Mouse (Mus musculus): Measurements from ENCODE around the gene Txnl4b. TPM values are rescaled to one million over a fixed set of nuclear protein-coding genes. Genes with fewer than 3 reads are reported as not detected.

The Txnl4b gene
- total and polyA plus RNA-seq, 3 experiments: 4.2 to 5.1 (median 4.8) TPM

DNA sequence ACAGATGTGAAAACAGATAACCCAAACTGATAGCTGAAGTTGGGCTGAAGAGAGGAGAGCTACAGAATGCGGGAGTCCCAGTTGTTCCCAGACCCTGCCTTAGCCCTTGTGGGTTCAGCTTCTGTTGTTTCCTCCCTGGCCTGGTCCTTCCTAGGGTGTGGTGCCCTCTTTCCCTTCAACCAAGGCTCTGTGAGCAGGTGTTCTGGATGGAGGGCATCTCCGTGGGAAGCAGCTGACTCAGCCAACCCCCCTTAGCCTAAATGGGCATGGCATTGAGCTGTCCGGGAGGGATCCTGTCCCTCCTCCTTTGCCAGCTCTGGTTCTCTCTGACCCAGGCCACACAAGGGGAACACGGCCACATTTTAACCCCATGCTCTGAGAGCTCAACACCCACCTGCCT, 10.6 kb downstream of the Txnl4b start:
- no peaks in the 10 kb centered on the region for H3K4me1 ChIP-seq (ENCODE audit: control insufficient read depth, insufficient read depth, low read length)
- no peaks in the 10 kb centered on the region for H3K36me3 ChIP-seq (ENCODE audit: control insufficient read depth, insufficient read depth, low read length)
- no peak overlapping the region for H3K4me3 ChIP-seq
- no peak overlapping the region for H3K9ac ChIP-seq (ENCODE audit: low read depth, low read length)
- H3K27ac ChIP-seq: no peak overlapping the region
- WGBS: 64% methylated on average over 4 of the region's 4 CpGs
- no peaks in the 10 kb centered on the region for H3K79me2 ChIP-seq (replicated peaks; ENCODE audit: control insufficient read depth, insufficient read depth, low read length)
- DNase-seq: no peak
- TF ChIP-seq EP300 (IDR thresholded peaks at IDR 0.05; ENCODE audit: insufficient read depth, low read depth, low read length) (no peak), POLR2A (IDR thresholded peaks at IDR 0.05; ENCODE audit: insufficient read depth, low read depth, low read length) (no peak), CTCF (IDR thresholded peaks at IDR 0.05) (no peak)
- no peaks in the 10 kb centered on the region for H3K27me3 ChIP-seq (ENCODE audit: control insufficient read depth, insufficient read depth, low read length)
- intact Hi-C loops (cut with DNase I): no loop called here

DNA sequence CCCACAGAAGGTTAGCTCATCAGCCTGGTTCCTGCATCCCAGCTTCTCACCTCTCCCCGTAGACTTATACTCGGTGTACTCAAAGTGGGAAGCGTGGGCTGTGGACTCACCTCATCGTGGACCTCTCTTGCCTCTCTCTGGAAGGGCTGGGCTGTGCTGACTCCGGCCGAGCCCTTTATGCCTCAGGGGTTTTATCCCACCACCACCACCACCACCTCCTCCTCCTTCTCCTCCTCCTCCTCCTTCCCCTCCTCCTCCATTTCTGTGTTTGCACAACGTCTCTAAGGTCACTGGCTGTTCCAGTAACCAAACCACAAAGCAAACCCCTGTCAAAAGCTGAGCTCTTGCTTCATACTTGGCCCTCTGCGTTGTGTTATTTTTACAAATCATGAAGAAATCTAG, 13.2 kb downstream of the Txnl4b start, which contains the start of gene Hp:
Gene Hp (minus strand): TSS at position 273 of the 402 bp plus-strand sequence.
- intact Hi-C loops (cut with DNase I): no loop called here
- Histone ChIP-seq H3K27me3 (ENCODE audit: control insufficient read depth, insufficient read depth, low read length) (no peaks in the 10 kb centered on the region), H3K27ac (no peak within 1 kb of the TSS), H3K36me3 (ENCODE audit: control insufficient read depth, insufficient read depth, low read length) (no peaks in the 10 kb centered on the region), H3K9ac (ENCODE audit: low read depth, low read length) (no peak within 1 kb of the TSS), H3K4me3 (no peak within 1 kb of the TSS), H3K79me2 (replicated peaks; ENCODE audit: control insufficient read depth, insufficient read depth, low read length) (no peaks in the 10 kb centered on the region), H3K4me1 (ENCODE audit: control insufficient read depth, insufficient read depth, low read length) (no peaks in the 10 kb centered on the region)
- no peak for DNase-seq
- TF ChIP-seq POLR2A (IDR thresholded peaks at IDR 0.05; ENCODE audit: insufficient read depth, low read depth, low read length) (no peak), CTCF (IDR thresholded peaks at IDR 0.05) (no peak), EP300 (IDR thresholded peaks at IDR 0.05; ENCODE audit: insufficient read depth, low read depth, low read length) (no peak)
- 65% methylated on average over 8 of the region's 8 CpGs for WGBS

DNA sequence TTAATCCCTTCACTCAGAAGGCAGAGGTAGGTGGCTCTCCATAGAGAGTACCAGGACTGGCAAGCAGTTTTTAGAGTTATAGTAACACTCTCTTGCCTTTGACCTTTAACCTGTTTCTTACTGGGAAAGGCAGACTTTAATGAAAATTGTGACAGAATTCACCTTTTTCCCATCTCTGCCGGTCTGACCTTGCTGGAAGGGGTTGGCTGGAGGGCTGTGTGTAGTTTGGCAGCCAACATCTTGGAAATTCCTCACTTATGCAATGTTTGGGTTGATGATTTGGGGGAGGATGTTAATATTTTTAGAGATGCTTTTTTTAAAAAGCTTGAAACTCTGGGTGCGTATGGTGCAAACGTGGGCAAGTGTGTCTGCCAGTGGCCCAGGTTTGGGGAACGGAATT, 18.6 kb downstream of the Txnl4b start:
- Histone ChIP-seq H3K4me1 (ENCODE audit: control insufficient read depth, insufficient read depth, low read length) (no peaks in the 10 kb centered on the region), H3K27ac (no peak overlapping the region), H3K4me3 (no peak overlapping the region), H3K79me2 (replicated peaks; ENCODE audit: control insufficient read depth, insufficient read depth, low read length) (no peaks in the 10 kb centered on the region), H3K36me3 (ENCODE audit: control insufficient read depth, insufficient read depth, low read length) (no peaks in the 10 kb centered on the region), H3K9ac (ENCODE audit: low read depth, low read length) (no peak overlapping the region), H3K27me3 (ENCODE audit: control insufficient read depth, insufficient read depth, low read length) (no peaks in the 10 kb centered on the region)
- TF ChIP-seq POLR2A (IDR thresholded peaks at IDR 0.05; ENCODE audit: insufficient read depth, low read depth, low read length) (no peak), CTCF (IDR thresholded peaks at IDR 0.05) (no peak), EP300 (IDR thresholded peaks at IDR 0.05; ENCODE audit: insufficient read depth, low read depth, low read length) (no peak)
- DNase-seq: no peak
- intact Hi-C loops (cut with DNase I): no loop called here
- 78% methylated on average over 4 of the region's 4 CpGs for WGBS

DNA sequence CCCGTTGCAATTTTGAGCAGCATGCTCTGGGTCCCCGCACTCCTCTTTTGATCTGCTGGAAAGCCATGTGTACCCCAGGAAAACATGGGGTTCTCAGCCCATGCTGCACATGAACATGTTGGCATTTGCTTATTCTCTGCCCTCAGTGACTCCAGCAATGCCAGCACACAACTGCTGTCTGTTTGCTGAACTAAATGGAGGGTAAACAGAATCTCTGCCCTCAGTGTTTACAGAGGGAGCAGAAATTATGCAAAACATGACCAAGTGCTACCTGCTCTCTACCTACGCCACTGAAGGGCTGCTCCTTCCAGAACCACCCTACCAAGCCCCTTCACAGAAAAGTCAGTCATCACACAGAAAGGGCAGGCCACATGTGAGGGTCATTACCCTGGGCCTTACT, 19.1 kb downstream of the Txnl4b start:
- no peak for DNase-seq
- Histone ChIP-seq H3K4me1 (ENCODE audit: control insufficient read depth, insufficient read depth, low read length) (no peaks in the 10 kb centered on the region), H3K27me3 (ENCODE audit: control insufficient read depth, insufficient read depth, low read length) (no peaks in the 10 kb centered on the region), H3K36me3 (ENCODE audit: control insufficient read depth, insufficient read depth, low read length) (no peaks in the 10 kb centered on the region), H3K27ac (no peak overlapping the region), H3K79me2 (replicated peaks; ENCODE audit: control insufficient read depth, insufficient read depth, low read length) (no peaks in the 10 kb centered on the region), H3K9ac (ENCODE audit: low read depth, low read length) (no peak overlapping the region), H3K4me3 (no peak overlapping the region)
- intact Hi-C loops (cut with DNase I): no loop called here
- TF ChIP-seq POLR2A (IDR thresholded peaks at IDR 0.05; ENCODE audit: insufficient read depth, low read depth, low read length): no peak
- TF ChIP-seq CTCF (IDR thresholded peaks at IDR 0.05): no peak
- TF ChIP-seq EP300 (IDR thresholded peaks at IDR 0.05; ENCODE audit: insufficient read depth, low read depth, low read length): no peak
- WGBS: 87% methylated on average over 3 of the region's 3 CpGs

DNA sequence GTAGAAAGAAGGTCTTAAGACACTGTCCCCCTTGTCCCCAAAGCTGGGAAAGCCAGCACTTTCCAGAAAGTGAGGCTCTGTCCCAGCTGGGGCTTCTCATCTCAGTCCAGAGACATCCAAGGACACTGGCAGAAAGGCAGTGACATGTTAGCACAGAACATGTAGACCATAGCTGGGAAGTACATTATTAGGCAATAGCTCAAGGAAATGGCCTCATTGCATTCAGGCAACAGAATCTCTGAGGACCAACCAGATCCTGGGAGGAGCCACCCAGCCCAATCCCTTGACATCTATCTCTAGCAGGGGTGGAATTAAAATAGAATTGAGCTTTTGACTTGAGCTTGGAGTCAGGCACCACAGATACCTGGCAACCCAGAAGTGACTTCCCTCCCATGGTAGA, 20.0 kb downstream of the Txnl4b start:
- DNase-seq: no peak
- no peak for TF ChIP-seq CTCF (IDR thresholded peaks at IDR 0.05)
- no peak for TF ChIP-seq EP300 (IDR thresholded peaks at IDR 0.05; ENCODE audit: insufficient read depth, low read depth, low read length)
- TF ChIP-seq POLR2A (IDR thresholded peaks at IDR 0.05; ENCODE audit: insufficient read depth, low read depth, low read length): no peak
- no peaks in the 10 kb centered on the region for H3K4me1 ChIP-seq (ENCODE audit: control insufficient read depth, insufficient read depth, low read length)
- no peaks in the 10 kb centered on the region for H3K27me3 ChIP-seq (ENCODE audit: control insufficient read depth, insufficient read depth, low read length)
- no peaks in the 10 kb centered on the region for H3K36me3 ChIP-seq (ENCODE audit: control insufficient read depth, insufficient read depth, low read length)
- H3K79me2 ChIP-seq (replicated peaks; ENCODE audit: control insufficient read depth, insufficient read depth, low read length): no peaks in the 10 kb centered on the region
- intact Hi-C loops (cut with DNase I): no loop called here
- H3K4me3 ChIP-seq: no peak overlapping the region
- no peak overlapping the region for H3K9ac ChIP-seq (ENCODE audit: low read depth, low read length)
- H3K27ac ChIP-seq: no peak overlapping the region

DNA sequence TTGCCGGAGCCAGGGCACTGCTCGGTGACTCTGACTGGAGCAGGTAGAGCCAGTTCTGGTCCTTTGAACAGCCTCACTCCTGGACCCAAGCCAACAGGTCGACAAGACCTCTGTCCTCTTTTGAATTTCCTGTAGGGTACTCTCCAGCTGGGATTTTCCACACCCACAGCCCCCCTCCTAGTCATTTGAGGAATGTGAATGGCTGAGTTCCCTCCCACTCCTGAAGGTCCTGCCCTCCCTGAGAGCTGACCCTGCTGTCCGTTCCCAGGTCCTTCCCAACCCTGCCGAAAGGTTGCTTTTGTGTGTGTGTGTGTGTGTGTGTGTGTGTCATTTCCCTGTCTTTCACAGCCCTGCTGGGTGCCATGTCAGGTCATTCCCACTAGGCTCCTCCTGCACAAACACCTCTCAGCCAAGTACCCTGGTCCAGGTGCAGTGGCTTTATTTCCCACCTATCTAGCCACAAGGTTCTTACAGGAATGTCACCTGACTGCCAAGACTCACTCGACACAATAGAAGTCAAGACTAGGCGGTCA, 21.3 kb downstream of the Txnl4b start:
- WGBS: 43% methylated on average over 7 of the region's 7 CpGs
- Histone ChIP-seq H3K4me1 (ENCODE audit: control insufficient read depth, insufficient read depth, low read length) (no peaks in the 10 kb centered on the region), H3K79me2 (replicated peaks; ENCODE audit: control insufficient read depth, insufficient read depth, low read length) (no peaks in the 10 kb centered on the region), H3K9ac (ENCODE audit: low read depth, low read length) (no peak overlapping the region), H3K27me3 (ENCODE audit: control insufficient read depth, insufficient read depth, low read length) (no peaks in the 10 kb centered on the region), H3K27ac (no peak overlapping the region), H3K36me3 (ENCODE audit: control insufficient read depth, insufficient read depth, low read length) (no peaks in the 10 kb centered on the region), H3K4me3 (no peak overlapping the region)
- no peak for DNase-seq
- TF ChIP-seq EP300 (IDR thresholded peaks at IDR 0.05; ENCODE audit: insufficient read depth, low read depth, low read length): no peak
- no peak for TF ChIP-seq CTCF (IDR thresholded peaks at IDR 0.05)
- TF ChIP-seq POLR2A (IDR thresholded peaks at IDR 0.05; ENCODE audit: insufficient read depth, low read depth, low read length): no peak
- intact Hi-C loops (cut with DNase I): no loop called here

Measured in heart, adult 2 months (tissue).